8 mouse cellular contexts compared by ENCODE assay signal in genomic region chr12:56534651-56535326, GRCm38 (mm10). TPM values are rescaled to one million over a fixed set of nuclear protein-coding genes. Genes with fewer than 3 reads are reported as not detected.
A peak's percentile ranks its signal among the peaks of the same experiment; 100 is the strongest.
DNase-seq lines count a peak whose midpoint lies in the region; ATAC-seq and TF ChIP-seq lines count a peak whose summit lies in the region.

No protein-coding gene starts in this region.

- intact Hi-C loops in left cerebral cortex, postnatal 10 days (cut with DNase I), result loop anchor here (5.0 to 10.0 kb wide), 3 partner anchors 80 to 1003 kb away; partner anchors contain the start of gene Nkx2-9

- ATAC-seq in common myeloid progenitor, adult 5-6 weeks (replicated peaks; ENCODE audit: low read depth, poor library complexity, severe bottlenecking), result peak; percentile 18
- no peak for ATAC-seq in hindbrain, postnatal 0 days

- H3K9ac ChIP-seq in hindbrain, postnatal 0 days (replicated peaks; ENCODE audit: low read length), result no peak overlapping the region

- no peak for TF ChIP-seq CTCF in E14TG2a.4 (conservative IDR thresholded peaks at IDR 0.05; ENCODE audit: low read length)
- TF ChIP-seq CTCF in hindbrain, postnatal 0 days (IDR thresholded peaks at IDR 0.05; ENCODE audit: low read depth), result no peak

- no peak for DNase-seq in hindbrain, postnatal 0 days (ENCODE audit: low spot score)
- peak; percentile 89 for DNase-seq in lung, postnatal 36 days
- no peak for DNase-seq in left cerebral cortex, postnatal 10 days (ENCODE audit: extremely low spot score in 1 of 2, low spot score in 2 of 2)
- DNase-seq in thymus, postnatal 36 days, result no peak
- DNase-seq in layer of hippocampus, adult 9-10 months (ENCODE audit: low spot score), result no peak
- DNase-seq in right cerebral cortex, adult 18-20 months, result no peak

- peaks cover 36% of the 10 kb centered on the region for H3K9me3 ChIP-seq in E14TG2a.4 (ENCODE audit: low read length)
- H3K9me3 ChIP-seq in hindbrain, postnatal 0 days (ENCODE audit: low read length), result no peaks in the 10 kb centered on the region

- 1% methylated on average over 62 of the region's 62 CpGs for WGBS in hindbrain, postnatal 0 days

- peaks cover 96% of the 10 kb centered on the region for H3K27me3 ChIP-seq in E14TG2a.4 (ENCODE audit: insufficient read depth, low read length)
- H3K27me3 ChIP-seq in hindbrain, postnatal 0 days (ENCODE audit: insufficient read depth, low read length), result peaks cover 92% of the 10 kb centered on the region

- peaks cover 22% of the 10 kb centered on the region for H3K4me1 ChIP-seq in E14TG2a.4 (replicated peaks; ENCODE audit: low read depth, low read length)
- H3K4me1 ChIP-seq in hindbrain, postnatal 0 days (ENCODE audit: insufficient read depth, low read length), result no peaks in the 10 kb centered on the region

- H3K4me3 ChIP-seq in E14TG2a.4 (replicated peaks; ENCODE audit: low read length), result peak overlapping the region; percentile 63
- peak overlapping the region; percentile 19 for H3K4me3 ChIP-seq in hindbrain, postnatal 0 days (ENCODE audit: low read length)

- no peak overlapping the region for H3K27ac ChIP-seq in hindbrain, postnatal 0 days

- H3K36me3 ChIP-seq in E14TG2a.4 (ENCODE audit: insufficient read depth, low read length), result no peaks in the 10 kb centered on the region; the same call in 1 of the 2 replicates
- H3K36me3 ChIP-seq in hindbrain, postnatal 0 days (ENCODE audit: insufficient read depth, low read length), result no peaks in the 10 kb centered on the region

- H3K4me2 ChIP-seq in hindbrain, postnatal 0 days (ENCODE audit: low read depth, low read length), result peak overlapping the region; percentile 19; the same call in 1 of the 2 replicates

RNA-seq across cellular contexts. Expression of gene Nkx2-1, which starts 1.9 kb away (rescaled TPM):
- total RNA-seq in common myeloid progenitor, adult 5-6 weeks (2017), result not detected in 2 replicates
- total RNA-seq in hindbrain, postnatal 0 days (2014; rRNA removed), result 0.25 and 0.42 TPM in 2 replicates
- not detected in 2 replicates for polyA plus RNA-seq in hindbrain, postnatal 0 days (2015; fragmentation: Nextera tagmentation; extraction: Ambion mirVana)
- total RNA-seq in left cerebral cortex, postnatal 10 days (2021), result under 1 TPM; 0.61 to 0.73 TPM
